Mouse (Mus musculus) heart, embryonic 14.5 days (tissue): ENCODE measurements at regions not wholly inside any gene's neighbourhood (a gene's known extent, or its start where the extent isn't known, plus 50 kb on each side); places are given as distances from the start of the nearest gene placed in this dataset.

ENCODE experiments used
- ATAC-seq: fragments of 200-750 bp; cut with Nextera tagmentation; 2 replicates; pipeline ENCODE4 v1.8.0; 2017; ENCODE audit warnings: low read depth, moderate TSS enrichment; ENCODE audit not compliant: insufficient number of reproducible peaks, insufficient read depth, low FRiP score
- H3K27ac ChIP-seq, 2 experiments: fragments of 200-500 bp in 1 of 2; fragments of 300-500 bp in 1 of 2; sonication (generic) in 1 of 2; replicated peaks in 1 of 2; 2 replicates each; pipeline ENCODE4 v1.5.1; 2012 to 2014; ENCODE audit warnings: low read depth in 2 of 2, low read length in 2 of 2, control low read depth in 1 of 2, mild to moderate bottlenecking in 1 of 2, mixed read lengths in 1 of 2; ENCODE audit not compliant: control insufficient read depth in 1 of 2, insufficient read depth in 1 of 2
- H3K27me3 ChIP-seq: fragments of 300-500 bp; sonication (generic); 2 replicates; pipeline ENCODE4 v1.6.1; 2014; ENCODE audit warnings: mild to moderate bottlenecking, low read length, control low read depth; ENCODE audit not compliant: control insufficient read depth, insufficient read depth
- H3K36me3 ChIP-seq: fragments of 300-500 bp; sonication (generic); 2 replicates; pipeline ENCODE4 v1.6.1; 2014; ENCODE audit warnings: mild to moderate bottlenecking, control low read depth, low read length, mixed read lengths; ENCODE audit not compliant: control insufficient read depth, insufficient read depth
- H3K4me1 ChIP-seq, 2 experiments: fragments of 200-500 bp in 1 of 2; fragments of 300-500 bp in 1 of 2; sonication (generic) in 1 of 2; 2 replicates each; pipeline ENCODE4 v1.6.1; 2012 to 2014; ENCODE audit warnings: low read length in 2 of 2, control low read depth in 1 of 2, mixed read lengths in 1 of 2; ENCODE audit not compliant: control insufficient read depth in 2 of 2, insufficient read depth in 2 of 2
- H3K4me2 ChIP-seq: fragments of 300-500 bp; sonication (generic); 2 replicates; pipeline ENCODE4 v1.6.1; 2014; ENCODE audit warnings: mild to moderate bottlenecking, low read length
- H3K4me3 ChIP-seq, 2 experiments: fragments of 200-500 bp in 1 of 2; fragments of 300-500 bp in 1 of 2; sonication (generic) in 1 of 2; 2 replicates each; pipeline ENCODE4 v1.5.1; 2012 to 2014; ENCODE audit warnings: low read length in 2 of 2, mild to moderate bottlenecking in 2 of 2, control low read depth in 1 of 2, low read depth in 1 of 2, moderate library complexity in 1 of 2; ENCODE audit not compliant: control insufficient read depth in 1 of 2, insufficient read depth in 1 of 2
- H3K9ac ChIP-seq: fragments of 300-500 bp; sonication (generic); 2 replicates; pipeline ENCODE4 v1.6.1; 2014; ENCODE audit warnings: mild to moderate bottlenecking, low read length
- H3K9me3 ChIP-seq: fragments of 300-500 bp; sonication (generic); 2 replicates; pipeline ENCODE4 v1.6.1; 2016; ENCODE audit warnings: low read length, control low read depth; ENCODE audit not compliant: control insufficient read depth
- WGBS: fragments of 180-500 bp; shearing (Covaris S2); extraction: QIAGEN DNeasy Blood & Tissue Kit; methylation state at CpG from one replicate; pipeline ENCODE4 v1.1.7; 2014; 5-methylcytosine and 5-hydroxymethylcytosine counted together

GRCm38 (mm10) chr3:28183061-28183762, 79.8 kb upstream of the Tnik start:
- ATAC-seq: no peak
- 73% methylated on average over 5 of the region's 5 CpGs for WGBS

GRCm38 (mm10) chr3:28185518-28185917, 77.5 kb upstream of the Tnik start:
- no peaks in the 10 kb centered on the region for H3K27me3 ChIP-seq
- H3K4me3 ChIP-seq: no peak overlapping the region
- peaks cover 7 to 12% of the 10 kb centered on the region in 2 experiments for H3K4me1 ChIP-seq
- H3K27ac ChIP-seq: no peak overlapping the region
- no peak overlapping the region for H3K4me2 ChIP-seq
- no peak for ATAC-seq
- no peaks in the 10 kb centered on the region for H3K9me3 ChIP-seq
- no peaks in the 10 kb centered on the region for H3K36me3 ChIP-seq
- no peak overlapping the region for H3K9ac ChIP-seq
- 55% methylated on average over 1 of the region's 1 CpGs for WGBS

More at GRCm38 (mm10) chr3:28183061-28183762, 79.8 kb upstream of the Tnik start:
- no peaks in the 10 kb centered on the region for H3K27me3 ChIP-seq
- H3K9ac ChIP-seq: no peak overlapping the region
- no peaks in the 10 kb centered on the region for H3K36me3 ChIP-seq
- no peak overlapping the region for H3K27ac ChIP-seq
- no peaks in the 10 kb centered on the region for H3K4me1 ChIP-seq
- H3K9me3 ChIP-seq: no peaks in the 10 kb centered on the region
- no peak overlapping the region for H3K4me3 ChIP-seq
- H3K4me2 ChIP-seq: no peak overlapping the region

- WGBS: 43% methylated on average over 2 of the region's 2 CpGs
- Histone ChIP-seq H3K27me3 (no peaks in the 10 kb centered on the region), H3K9me3 (no peaks in the 10 kb centered on the region), H3K4me1 (peaks cover 8 to 12% of the 10 kb centered on the region in 2 experiments), H3K4me3 (no peak overlapping the region), H3K9ac (no peak overlapping the region), H3K4me2 (no peak overlapping the region), H3K27ac (no peak overlapping the region), H3K36me3 (no peaks in the 10 kb centered on the region)
- no peak for ATAC-seq
Observed at GRCm38 (mm10) chr3:28185918-28186317, 77.1 kb upstream of the Tnik start.

GRCm38 (mm10) chr3:28189371-28189770, 73.6 kb upstream of the Tnik start:
- no peak for ATAC-seq
- WGBS: 43% methylated on average over 2 of the region's 2 CpGs
- H3K36me3 ChIP-seq: no peaks in the 10 kb centered on the region

GRCm38 (mm10) chr3:28190243-28190642, 72.8 kb upstream of the Tnik start:
- H3K9ac ChIP-seq: no peak overlapping the region
- H3K27me3 ChIP-seq: no peaks in the 10 kb centered on the region
- H3K4me3 ChIP-seq: no peak overlapping the region
- H3K36me3 ChIP-seq: no peaks in the 10 kb centered on the region
- no peaks in the 10 kb centered on the region for H3K9me3 ChIP-seq
- no peak overlapping the region for H3K4me2 ChIP-seq
- peak; percentile 35; the same call in 1 of the 2 replicates for ATAC-seq
- WGBS: 31% methylated on average over 6 of the region's 6 CpGs
- H3K4me1 ChIP-seq: peaks cover 9 to 12% of the 10 kb centered on the region in 2 experiments
- no peak overlapping the region for H3K27ac ChIP-seq

More at GRCm38 (mm10) chr3:28189371-28189770, 73.6 kb upstream of the Tnik start:
- Histone ChIP-seq H3K4me2 (no peak overlapping the region), H3K4me1 (peaks cover 9 to 12% of the 10 kb centered on the region in 2 experiments), H3K9me3 (no peaks in the 10 kb centered on the region), H3K4me3 (no peak overlapping the region), H3K27ac (no peak overlapping the region), H3K27me3 (no peaks in the 10 kb centered on the region), H3K9ac (no peak overlapping the region)

- Histone ChIP-seq H3K9ac (no peak overlapping the region), H3K9me3 (peaks cover 5% of the 10 kb centered on the region; the same call in 1 of the 2 replicates), H3K4me2 (no peak overlapping the region), H3K36me3 (no peaks in the 10 kb centered on the region), H3K4me3 (no peak overlapping the region), H3K4me1 (peaks cover 7 to 17% of the 10 kb centered on the region in 2 experiments), H3K27ac (no peak overlapping the region), H3K27me3 (no peaks in the 10 kb centered on the region)
- no peak for ATAC-seq
- WGBS: 28% methylated on average over 4 of the region's 4 CpGs
Observed at GRCm38 (mm10) chr3:28194388-28194970, 68.5 kb upstream of the Tnik start.

GRCm38 (mm10) chr3:28196786-28197185, 66.2 kb upstream of the Tnik start:
- no peak overlapping the region for H3K4me3 ChIP-seq
- H3K9me3 ChIP-seq: peaks cover 5% of the 10 kb centered on the region; the same call in 1 of the 2 replicates
- no peak overlapping the region for H3K27ac ChIP-seq
- no peak overlapping the region for H3K9ac ChIP-seq
- H3K4me2 ChIP-seq: no peak overlapping the region
- H3K27me3 ChIP-seq: no peaks in the 10 kb centered on the region
- H3K36me3 ChIP-seq: no peaks in the 10 kb centered on the region
- 32% methylated on average over 1 of the region's 1 CpGs for WGBS
- ATAC-seq: no peak
- peaks cover 0 to 9% of the 10 kb centered on the region in 2 experiments; a peak in 2 of 4 replicates for H3K4me1 ChIP-seq
